Mouse (Mus musculus): ENCODE measurements around the gene Vps13d.
A peak's percentile ranks its signal among the peaks of the same experiment; 100 is the strongest.
"Not testable (repeated sequence)": the region's sequence is repeated elsewhere in the genome, so short reads cannot be mapped to it uniquely, and the experiment has no call there.

Gene Vps13d

GRCm38 (mm10) chr4:145210564-145210963 lies 15.8 kb upstream of the Vps13d start:
- no peak for DNase-seq

GRCm38 (mm10) chr4:145209690-145210088 lies 14.9 kb upstream of the Vps13d start:
- peak; percentile 39 for DNase-seq

DNA sequence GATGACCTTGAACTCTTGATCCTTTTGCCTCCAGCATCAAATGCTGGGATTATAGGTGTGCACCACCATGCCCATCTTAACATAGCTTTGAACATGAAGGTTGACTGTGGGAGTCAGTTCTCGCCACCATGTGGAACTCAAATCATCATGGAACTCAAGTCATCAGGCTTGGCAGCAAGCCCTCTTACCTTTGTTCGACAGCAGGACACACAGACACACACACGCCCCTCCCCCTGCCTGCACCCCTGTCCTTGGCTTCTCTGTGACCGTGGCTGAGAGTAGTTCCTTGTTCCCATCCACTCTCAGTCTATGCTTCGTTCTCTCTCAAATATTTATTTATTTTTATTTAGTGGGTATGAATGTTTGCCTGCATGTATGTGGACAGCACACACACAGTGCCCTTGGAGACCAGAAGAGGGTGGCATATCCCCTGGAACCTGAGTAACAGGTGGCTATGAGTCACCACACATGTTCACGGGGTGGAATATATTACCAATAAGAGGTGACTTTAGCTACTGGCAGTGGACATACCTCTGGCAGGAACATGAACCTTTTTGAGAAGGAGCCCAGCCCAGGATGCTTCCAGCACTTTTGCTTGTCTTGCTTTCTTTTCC lies 14.4 kb upstream of the Vps13d start:
- DNase-seq = no peak

DNA sequence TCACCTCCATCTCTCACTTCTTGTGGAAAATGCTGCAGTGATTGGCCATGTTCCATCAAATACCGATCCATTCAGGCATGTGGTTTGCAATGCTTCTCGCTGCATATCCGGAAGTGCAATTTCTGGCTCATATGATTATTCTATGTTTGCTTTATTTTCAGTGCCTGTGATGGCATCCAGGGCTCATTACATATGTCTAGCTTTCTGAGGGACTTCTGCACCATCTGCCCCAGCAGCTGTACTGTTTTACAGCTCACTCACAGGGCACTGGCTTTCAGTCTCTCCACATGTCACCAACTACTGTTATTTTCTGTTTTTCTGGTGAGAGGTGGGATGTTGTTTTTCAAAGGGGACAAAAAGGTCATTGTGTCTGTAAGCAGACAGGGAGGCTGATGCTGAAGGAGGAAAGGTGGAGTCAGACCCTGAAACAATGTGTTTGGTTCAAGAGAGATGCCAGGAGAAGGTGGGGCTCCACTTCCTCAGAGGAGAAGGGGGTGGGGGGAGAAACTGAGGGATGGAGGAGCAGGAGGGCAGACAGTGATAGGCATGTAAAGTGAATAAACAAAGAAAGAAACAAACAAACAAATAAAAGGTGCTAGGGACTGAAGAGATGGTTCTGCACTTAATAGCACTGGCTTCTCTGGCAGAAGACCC lies 13.0 kb upstream of the Vps13d start:
- DNase-seq = no peak

DNA sequence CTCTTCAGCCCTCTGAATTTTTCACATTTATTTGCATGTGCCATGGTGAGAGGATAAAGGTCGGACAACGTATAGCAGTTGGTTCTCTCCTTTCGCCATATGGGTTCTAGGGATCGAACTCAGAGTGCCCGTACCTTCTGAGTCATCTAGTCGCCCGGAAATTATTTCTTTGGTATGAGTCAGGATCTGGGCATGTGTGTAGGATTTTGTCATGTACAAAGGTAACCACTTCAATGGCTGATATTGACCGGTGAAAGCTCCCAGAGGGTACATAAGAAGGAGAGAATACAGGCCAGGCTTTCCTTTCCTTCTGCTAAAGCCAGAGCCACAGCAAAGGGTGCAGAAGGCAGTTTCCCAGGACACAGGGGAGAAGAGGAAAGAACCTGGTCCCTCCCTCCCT lies 10.0 kb upstream of the Vps13d start:
- no peak for DNase-seq

DNA sequence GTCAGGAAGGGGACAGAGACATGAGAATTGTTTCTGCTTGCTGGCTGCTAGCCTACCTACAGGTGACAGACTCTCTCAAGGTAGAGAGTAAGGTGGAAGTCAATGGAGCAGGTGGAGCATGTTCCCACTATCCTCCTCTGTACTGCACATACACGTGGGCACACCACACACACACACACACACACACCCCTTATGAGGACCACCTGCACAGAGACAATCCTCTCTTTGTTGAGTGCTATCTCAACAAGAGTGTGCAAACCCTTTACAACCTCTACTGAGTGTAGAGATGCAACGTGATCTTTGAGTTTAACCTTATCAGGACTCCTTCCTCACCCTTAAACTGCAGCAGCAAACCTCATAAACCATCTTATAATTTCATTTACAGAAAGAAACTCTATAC lies 8.5 kb upstream of the Vps13d start:
- DNase-seq = no peak

DNA sequence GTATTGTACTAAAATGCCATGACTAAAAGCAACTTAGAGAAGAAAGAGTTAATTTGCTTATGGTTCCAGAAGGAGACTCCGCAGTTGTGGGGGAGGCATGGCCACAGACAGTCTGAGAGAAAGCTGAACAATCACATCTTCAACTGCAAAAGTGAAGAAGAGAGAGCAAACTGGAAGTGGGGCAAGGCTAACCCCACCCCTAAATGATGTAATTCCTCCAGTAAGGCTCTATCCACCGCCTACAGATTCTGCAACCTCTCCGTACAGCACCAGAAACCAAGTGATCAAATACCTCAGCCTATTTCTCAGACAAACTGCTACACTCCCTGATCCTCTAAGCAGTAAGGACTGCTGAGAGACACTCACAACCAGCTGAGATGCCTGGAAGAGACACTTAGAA lies 6.6 kb upstream of the Vps13d start:
- DNase-seq = no peak

DNA sequence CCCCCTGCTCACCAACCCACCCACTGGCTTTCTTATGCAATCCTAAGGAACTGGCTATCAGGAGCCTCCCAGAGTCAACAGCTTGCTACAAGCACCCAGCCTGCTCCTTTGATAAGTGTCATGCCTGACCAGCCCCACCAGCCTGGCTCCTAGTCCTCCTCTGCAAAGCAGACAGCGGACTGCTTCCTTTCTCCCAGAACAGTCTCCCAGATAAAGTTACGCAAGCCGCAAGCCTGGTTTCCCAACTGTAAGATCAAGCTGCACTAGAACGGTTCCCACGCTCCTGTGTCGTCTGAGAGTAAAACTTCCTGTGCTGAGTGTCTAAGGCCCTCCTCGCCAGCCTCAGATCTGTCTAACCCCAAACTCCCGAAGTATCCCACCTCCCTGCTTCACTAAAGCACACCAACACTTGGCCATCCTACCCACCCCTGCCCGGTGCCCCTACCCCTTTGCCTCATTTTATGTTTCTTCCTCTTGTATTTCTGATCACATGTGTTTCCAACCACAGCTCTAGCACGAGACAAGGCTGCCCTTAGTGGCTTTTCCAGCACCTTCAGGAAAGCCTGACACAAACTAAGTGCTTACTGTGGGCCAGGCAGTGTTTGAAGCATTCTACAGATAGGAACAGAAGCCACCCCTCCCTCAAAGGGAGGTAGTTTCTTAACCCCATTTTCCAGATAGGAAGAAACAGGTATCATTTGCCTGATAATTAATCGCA lies 5.3 kb upstream of the Vps13d start:
- DNase-seq = peak; percentile 16

DNA sequence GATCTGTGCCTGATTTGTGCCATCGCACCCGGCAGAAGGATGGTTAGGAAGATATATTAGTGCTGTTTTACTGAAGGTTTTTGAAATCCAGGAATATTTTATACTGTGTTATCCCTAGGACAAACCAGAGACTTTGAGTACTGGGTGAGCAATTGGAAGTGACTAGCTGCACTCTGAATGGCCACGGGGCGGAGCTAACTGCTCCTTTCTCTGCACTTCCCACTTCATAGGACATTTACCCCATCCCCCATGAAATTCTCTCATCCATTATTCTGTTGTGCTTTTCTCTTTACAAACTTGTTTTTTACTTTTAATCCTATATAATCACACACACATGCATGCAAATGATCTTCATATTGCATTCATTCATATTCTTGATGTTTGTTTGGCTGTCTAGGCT lies 1.8 kb upstream of the Vps13d start:
- no peak for DNase-seq

GRCm38 (mm10) chr4:145195172-145195571 lies 367 bp upstream of the Vps13d start:
- no peak for DNase-seq

DNA sequence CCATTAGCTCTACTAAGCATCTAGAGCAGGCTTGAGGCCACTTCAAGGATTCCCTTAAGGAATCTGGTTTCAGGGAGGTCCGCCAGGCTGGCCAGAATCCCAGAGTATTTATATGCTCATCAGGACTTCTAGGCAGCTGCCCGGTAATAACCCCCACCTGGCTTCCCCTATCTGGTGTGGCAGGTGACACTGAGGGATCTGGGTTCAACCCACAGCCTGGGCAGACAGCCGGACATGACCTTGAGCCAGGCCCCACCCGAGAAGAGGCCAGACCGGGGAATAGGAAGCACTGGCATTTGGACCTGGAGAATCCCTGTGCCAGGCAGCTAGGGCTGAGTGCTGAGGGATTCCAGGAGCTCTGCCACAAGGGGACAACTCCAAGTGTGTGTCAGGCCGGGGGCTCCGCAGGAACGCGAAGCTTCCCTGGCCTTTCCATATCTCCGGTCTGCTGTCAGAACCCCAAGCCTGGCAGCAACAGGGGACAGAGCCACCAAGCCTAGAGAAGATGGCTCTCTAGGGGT lies 754 bp downstream of the Vps13d start:
- peak; percentile 22 for DNase-seq

DNA sequence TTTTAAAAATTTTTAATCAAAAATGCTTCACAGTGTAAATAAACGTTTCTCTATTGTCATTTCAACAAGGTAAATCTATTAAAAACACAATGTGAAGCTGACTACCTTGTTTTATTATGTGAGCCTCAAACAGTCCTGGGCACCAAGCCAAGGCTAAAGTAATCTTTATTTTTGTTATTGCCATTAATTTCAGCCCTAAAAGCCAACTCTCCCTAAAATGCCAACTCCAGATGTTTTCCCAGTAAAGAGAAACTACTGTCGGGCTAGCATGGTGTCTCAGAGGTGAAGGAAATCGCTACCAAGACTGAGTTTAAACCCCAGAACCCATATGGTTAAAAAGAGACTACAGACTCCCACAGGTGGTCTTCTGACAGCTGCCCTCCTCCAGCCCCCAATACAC lies 1.4 kb downstream of the Vps13d start:
- DNase-seq = no peak

GRCm38 (mm10) chr4:145192686-145193085 lies 2.1 kb downstream of the Vps13d start:
- DNase-seq = no peak

GRCm38 (mm10) chr4:145188561-145188960 lies 6.2 kb downstream of the Vps13d start:
- no peak for DNase-seq

DNA sequence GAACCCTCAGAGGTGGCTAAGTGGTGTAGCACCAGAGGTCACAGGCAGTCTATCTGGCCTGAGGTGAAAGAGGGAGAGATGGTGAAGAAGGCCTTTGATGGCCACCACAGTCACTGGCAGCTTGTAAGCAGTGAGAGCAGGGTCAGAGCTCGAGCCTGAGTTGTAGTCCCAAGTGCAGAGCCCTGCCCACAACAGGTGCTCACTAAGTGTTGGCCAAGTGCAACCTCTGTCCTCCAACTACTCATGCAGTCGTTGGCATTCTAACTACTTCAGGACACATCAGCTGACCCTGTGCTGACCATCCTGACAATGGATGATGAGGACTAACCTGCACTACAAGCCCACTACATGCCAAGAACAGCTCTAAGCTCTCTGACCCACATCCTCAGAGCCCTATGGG lies 7.2 kb downstream of the Vps13d start:
- DNase-seq = no peak

DNA sequence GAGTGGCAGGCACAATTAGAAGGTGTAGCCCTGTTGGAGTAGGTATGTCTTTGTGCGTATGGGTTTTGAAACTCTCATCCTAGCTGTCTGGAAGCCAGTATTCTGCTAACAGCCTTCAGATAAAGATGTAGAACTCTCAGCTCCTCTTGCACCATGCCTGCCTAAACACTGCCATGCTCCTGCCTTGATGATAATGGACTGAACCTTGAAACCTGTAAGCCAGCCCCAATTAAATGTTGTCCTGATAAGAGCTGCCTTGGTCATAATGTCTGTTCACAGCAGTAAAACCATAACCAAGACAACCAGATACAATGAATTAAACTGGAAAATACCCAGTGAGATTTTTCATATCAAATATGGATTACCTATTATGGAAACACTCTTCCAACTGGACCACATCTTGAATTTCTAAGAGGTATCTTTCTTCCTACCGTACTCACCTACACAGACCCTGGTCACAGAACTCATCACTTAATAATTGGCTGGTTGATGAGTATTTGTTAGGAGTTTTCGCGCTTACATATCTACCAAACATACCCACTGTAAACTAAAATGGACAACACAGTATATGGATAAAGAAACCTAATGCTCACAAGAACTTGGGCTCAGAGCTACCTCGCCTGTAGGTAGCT lies 15.8 kb downstream of the Vps13d start:
- DNase-seq = no peak

- DNase-seq = not testable (repeated sequence)
Observed at GRCm38 (mm10) chr4:145165542-145165941, 29.3 kb downstream of the Vps13d start.

- no peak for DNase-seq
Observed at GRCm38 (mm10) chr4:145164111-145164510, 30.7 kb downstream of the Vps13d start.

GRCm38 (mm10) chr4:145161243-145161642 lies 33.6 kb downstream of the Vps13d start:
- peak; percentile 55 for DNase-seq

DNA sequence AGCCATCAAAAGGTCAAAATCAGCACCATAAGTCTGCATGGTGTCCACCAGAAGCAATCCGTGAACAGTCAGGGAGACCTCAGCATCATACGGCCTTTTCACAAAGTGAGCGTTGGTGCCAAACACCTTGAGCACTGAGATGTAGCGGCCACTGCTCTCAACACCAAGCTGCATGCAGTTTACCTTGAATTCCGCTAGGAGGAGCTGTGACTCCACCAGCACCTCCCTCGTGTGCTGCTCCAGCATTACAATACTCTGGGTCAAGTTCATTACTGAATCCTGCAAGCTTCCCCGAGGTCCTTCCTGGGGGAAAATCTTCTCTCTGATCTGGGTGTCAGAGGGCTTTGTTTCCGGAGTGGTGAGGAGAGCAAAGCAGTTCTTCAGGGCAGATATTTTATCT lies 38.8 kb downstream of the Vps13d start:
- peak; percentile 65 for DNase-seq

GRCm38 (mm10) chr4:145151103-145151486 lies 43.7 kb downstream of the Vps13d start:
- DNase-seq = no peak

- no peak for DNase-seq
Observed at GRCm38 (mm10) chr4:145150345-145151102, 44.3 kb downstream of the Vps13d start.

All from embryo, embryonic 11 days (tissue).